Mouse (Mus musculus) heart, embryonic 15.5 days (tissue): Measurements from ENCODE around the gene Fcgr2b. TPM values are rescaled to one million over a fixed set of nuclear protein-coding genes. Genes with fewer than 3 reads are reported as not detected.
"Not testable (repeated sequence)": the region's sequence is repeated elsewhere in the genome, so short reads cannot be mapped to it uniquely, and the experiment has no call there.

Source experiments
- ATAC-seq: fragments of 200-750 bp; cut with Nextera tagmentation; replicated peaks from 2 replicates; pipeline ENCODE4 v1.8.0; 2017; ENCODE audit warnings: low read depth, moderate TSS enrichment; ENCODE audit not compliant: insufficient number of reproducible peaks, insufficient read depth, low FRiP score
- H3K27ac ChIP-seq: fragments of 300-500 bp; sonication (generic); 2 replicates; pipeline ENCODE4 v1.5.1; 2015; ENCODE audit warnings: mild to moderate bottlenecking, inconsistent platforms
- H3K27me3 ChIP-seq: fragments of 300-500 bp; sonication (generic); 2 replicates; pipeline ENCODE4 v1.6.1; 2015; ENCODE audit warnings: inconsistent platforms
- H3K36me3 ChIP-seq: fragments of 300-500 bp; sonication (generic); 2 replicates; pipeline ENCODE4 v1.6.1; 2015; ENCODE audit warnings: mild to moderate bottlenecking, inconsistent platforms
- H3K4me1 ChIP-seq: fragments of 300-500 bp; sonication (generic); replicated peaks from 2 replicates; pipeline ENCODE4 v1.6.1; 2015; ENCODE audit warnings: inconsistent platforms
- H3K4me2 ChIP-seq: fragments of 300-500 bp; sonication (generic); 2 replicates; pipeline ENCODE4 v1.6.1; 2015; ENCODE audit warnings: inconsistent platforms, mild to moderate bottlenecking, moderate library complexity
- H3K4me3 ChIP-seq: fragments of 300-500 bp; sonication (generic); 2 replicates; pipeline ENCODE4 v1.5.1; 2015; ENCODE audit warnings: mild to moderate bottlenecking, inconsistent platforms
- H3K9ac ChIP-seq: fragments of 300-500 bp; sonication (generic); 2 replicates; pipeline ENCODE4 v1.6.1; 2015; ENCODE audit warnings: mild to moderate bottlenecking, inconsistent platforms
- H3K9me3 ChIP-seq: fragments of 300-500 bp; sonication (generic); replicated peaks from 2 replicates; pipeline ENCODE4 v1.6.1; 2016; ENCODE audit warnings: inconsistent platforms
- WGBS: fragments of 180-500 bp; shearing (Covaris S2); methylation state at CpG from one replicate; pipeline ENCODE4 v1.1.7; 2015; ENCODE audit warnings: mixed read lengths; 5-methylcytosine and 5-hydroxymethylcytosine counted together
- polyA plus RNA-seq: library from polyadenylated mRNA; unstranded; fragments of >200 nt; fragmentation: Nextera tagmentation; extraction: Ambion mirVana; gene quantifications from 2 replicates; pipeline ENCODE4 v1.2.1, GENCODE M21; 2015

The Fcgr2b gene
- polyA plus RNA-seq, 1 experiment from 2014 or later: 1.2 TPM

DNA sequence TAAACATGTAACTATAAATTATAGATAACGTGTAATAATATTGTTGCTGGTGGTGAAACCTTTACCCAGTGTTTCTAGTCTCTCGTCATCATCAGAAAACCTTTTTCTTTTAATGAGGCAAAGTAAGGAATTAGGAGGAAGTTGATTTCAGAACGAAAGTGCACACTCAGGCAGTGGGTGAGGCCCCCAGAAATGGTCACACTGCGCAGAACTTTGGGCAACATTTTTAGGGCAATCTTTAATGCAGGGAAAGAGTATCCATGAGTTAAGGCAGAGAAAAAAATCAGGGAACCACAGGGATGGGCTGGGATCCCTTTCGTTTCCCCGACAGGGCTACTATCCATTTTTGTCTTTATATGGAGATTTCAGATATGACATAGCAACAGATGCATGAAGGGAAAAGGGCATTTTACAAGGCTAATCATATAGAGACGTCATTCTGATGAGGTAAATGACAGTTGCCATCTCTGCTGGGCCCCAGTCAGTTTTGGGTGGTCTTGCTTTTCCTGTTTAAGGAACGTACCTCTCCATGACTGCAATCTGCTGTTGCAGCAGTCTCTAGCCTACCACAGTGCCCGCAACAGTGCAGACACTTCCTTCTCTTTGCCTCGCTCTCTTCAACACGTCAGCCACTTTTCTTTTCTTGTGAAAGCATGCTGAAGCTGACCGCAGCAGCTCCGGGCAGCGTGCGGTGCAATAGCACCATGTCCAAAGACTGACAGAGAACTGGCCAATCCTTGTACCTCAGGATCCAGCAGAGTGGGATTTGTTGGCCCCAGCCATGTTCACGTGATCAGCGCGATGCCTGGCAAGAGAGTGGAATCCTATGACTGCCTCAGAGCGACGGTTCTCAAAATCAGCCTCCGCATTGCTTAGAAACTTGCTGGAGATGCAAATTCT is 21.7 kb upstream of the Fcgr2b start:
- ATAC-seq: peak; percentile 39; the same call in 1 of the 2 replicates
- 43% methylated on average over 21 of the region's 21 CpGs for WGBS
- H3K36me3 ChIP-seq: no peaks in the 10 kb centered on the region
- no peaks in the 10 kb centered on the region for H3K4me1 ChIP-seq
- H3K27me3 ChIP-seq: 0 out of 2 replicates have a peak, but pooled peaks cover 9% of the 10 kb centered on the region
- peak overlapping the region; percentile 55 for H3K4me2 ChIP-seq
- H3K27ac ChIP-seq: no peak overlapping the region
- H3K9me3 ChIP-seq: no peaks in the 10 kb centered on the region
- H3K4me3 ChIP-seq: peak overlapping the region; percentile 34
- peak overlapping the region; percentile 21; the same call in 1 of the 2 replicates for H3K9ac ChIP-seq

DNA sequence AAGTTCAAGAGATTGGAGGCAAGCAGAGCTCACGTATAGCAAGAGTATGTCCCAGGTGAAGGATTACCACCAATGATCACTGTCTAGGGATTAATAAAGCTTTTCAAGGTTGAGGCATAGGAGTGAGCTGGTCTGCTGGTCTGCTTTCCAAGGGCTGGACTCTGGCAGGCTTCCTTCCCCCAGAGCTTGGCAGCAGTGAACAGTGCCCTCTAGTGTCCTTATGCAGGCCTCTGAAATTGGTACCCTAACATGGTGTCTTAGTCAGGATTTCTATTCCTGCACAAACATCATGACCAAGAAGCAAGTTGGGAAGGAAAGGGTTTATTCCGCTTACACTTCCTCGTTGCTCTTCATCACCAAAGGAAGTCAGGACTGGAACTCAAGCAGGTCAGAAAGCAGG is 20.4 kb upstream of the Fcgr2b start:
- Histone ChIP-seq H3K27ac (no peak overlapping the region), H3K4me2 (no peak overlapping the region), H3K9ac (no peak overlapping the region), H3K9me3 (no peaks in the 10 kb centered on the region), H3K4me1 (no peaks in the 10 kb centered on the region), H3K27me3 (0 out of 2 replicates have a peak, but pooled peaks cover 9% of the 10 kb centered on the region), H3K4me3 (no peak overlapping the region), H3K36me3 (no peaks in the 10 kb centered on the region)
- 38% methylated on average over 3 of the region's 3 CpGs for WGBS
- 0 out of 2 replicates have a peak, but pooled peaks have one; percentile 74 for ATAC-seq

DNA sequence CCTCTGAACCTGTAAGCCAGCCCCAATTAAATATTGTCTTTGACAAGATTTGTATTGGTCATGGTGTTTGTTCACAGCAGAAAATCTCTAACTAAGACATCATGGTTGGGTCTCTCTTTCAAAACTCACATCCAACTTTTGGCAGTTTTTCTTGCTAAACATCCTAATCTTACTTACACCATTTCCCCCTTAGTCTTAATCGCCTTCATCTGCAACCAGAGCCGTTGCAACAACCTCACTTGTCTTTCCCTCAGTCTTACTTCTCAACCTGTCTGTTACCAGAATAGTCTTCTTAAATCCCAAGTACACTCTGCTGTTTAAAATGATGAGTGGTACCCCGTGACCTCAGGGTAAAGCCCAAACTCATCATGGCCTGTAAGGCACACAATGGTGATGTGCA is 19.7 kb upstream of the Fcgr2b start:
- H3K4me3 ChIP-seq: no peak overlapping the region
- H3K27ac ChIP-seq: no peak overlapping the region
- H3K4me1 ChIP-seq: no peaks in the 10 kb centered on the region
- no peak for ATAC-seq
- 0 out of 2 replicates have a peak, but pooled peaks cover 9% of the 10 kb centered on the region for H3K27me3 ChIP-seq
- WGBS: 66% methylated on average over 3 of the region's 3 CpGs
- H3K9ac ChIP-seq: no peak overlapping the region
- no peak overlapping the region for H3K4me2 ChIP-seq
- H3K36me3 ChIP-seq: no peaks in the 10 kb centered on the region
- no peaks in the 10 kb centered on the region for H3K9me3 ChIP-seq

DNA sequence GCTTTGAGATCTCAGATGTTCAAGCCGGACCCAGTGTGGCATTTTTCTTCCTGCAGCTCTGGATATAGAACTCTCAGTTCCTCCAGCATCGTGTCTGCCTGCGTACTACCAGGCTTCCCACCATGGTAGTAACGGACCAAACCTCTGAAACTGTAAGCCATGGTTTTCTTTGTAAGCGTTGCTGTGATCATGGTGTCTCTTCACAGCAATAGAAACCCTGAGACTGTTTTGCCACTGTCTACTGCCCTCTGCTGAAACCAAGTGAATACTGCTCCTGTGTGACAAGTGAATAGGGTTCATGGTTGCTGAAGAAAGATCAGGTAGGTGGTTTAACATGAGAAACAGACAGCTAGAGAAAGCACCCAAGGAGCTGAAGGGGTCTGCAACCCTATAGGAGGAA is 16.2 kb upstream of the Fcgr2b start:
- Histone ChIP-seq H3K27ac (no peak overlapping the region), H3K4me2 (no peak overlapping the region), H3K27me3 (0 out of 2 replicates have a peak, but pooled peaks cover 6% of the 10 kb centered on the region), H3K4me3 (no peak overlapping the region), H3K36me3 (no peaks in the 10 kb centered on the region), H3K9ac (no peak overlapping the region), H3K9me3 (no peaks in the 10 kb centered on the region), H3K4me1 (no peaks in the 10 kb centered on the region)
- WGBS: 52% methylated on average over 5 of the region's 5 CpGs
- no peak for ATAC-seq

DNA sequence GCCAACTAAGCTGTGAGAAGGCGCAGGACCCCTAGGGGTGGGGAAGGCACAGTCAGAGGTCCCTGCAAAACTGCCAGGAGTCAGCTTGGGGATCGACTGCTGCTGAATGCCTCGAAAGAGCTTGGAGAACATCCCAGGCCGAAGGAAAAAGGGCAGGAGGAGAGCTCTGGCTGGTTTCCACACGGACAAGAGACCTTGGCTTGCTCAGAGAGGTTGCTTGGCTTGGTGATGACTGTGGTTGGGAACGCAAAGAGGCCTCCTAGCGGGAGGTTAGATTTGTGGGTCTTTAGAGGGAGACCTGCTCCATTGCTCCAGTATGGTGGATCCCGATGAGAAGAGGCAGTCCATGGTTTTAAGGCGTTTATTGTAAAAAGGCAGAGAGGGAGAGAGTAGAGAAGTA is 13.3 kb upstream of the Fcgr2b start:
- no peaks in the 10 kb centered on the region for H3K4me1 ChIP-seq
- H3K36me3 ChIP-seq: no peaks in the 10 kb centered on the region
- H3K27me3 ChIP-seq: 0 out of 2 replicates have a peak, but pooled peaks cover 3% of the 10 kb centered on the region
- no peaks in the 10 kb centered on the region for H3K9me3 ChIP-seq
- H3K9ac ChIP-seq: no peak overlapping the region
- H3K4me2 ChIP-seq: no peak overlapping the region
- no peak overlapping the region for H3K4me3 ChIP-seq
- H3K27ac ChIP-seq: no peak overlapping the region
- WGBS: 74% methylated on average over 9 of the region's 9 CpGs
- no peak for ATAC-seq

DNA sequence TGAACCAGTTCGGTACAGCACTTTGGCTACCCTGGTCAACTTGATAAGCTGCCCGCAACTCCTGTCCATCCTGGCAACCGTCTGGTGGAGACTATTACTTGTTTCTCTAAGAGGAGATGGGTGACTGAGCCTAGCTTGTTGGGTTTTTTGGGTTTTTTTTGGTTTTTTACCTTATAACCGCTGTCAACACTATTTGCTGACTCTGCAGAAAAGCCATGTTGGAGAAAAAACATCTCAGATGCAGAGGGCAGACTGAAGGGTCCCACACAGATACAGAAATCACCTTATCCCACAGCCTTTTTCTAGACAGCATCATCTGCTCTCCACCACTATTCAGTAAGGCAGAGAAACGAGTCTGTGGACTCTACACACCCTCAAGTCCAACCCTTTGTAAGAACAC is 9.5 kb upstream of the Fcgr2b start:
- Histone ChIP-seq H3K27ac (no peak overlapping the region), H3K27me3 (no peaks in the 10 kb centered on the region), H3K9ac (no peak overlapping the region), H3K9me3 (no peaks in the 10 kb centered on the region), H3K4me3 (no peak overlapping the region), H3K4me2 (no peak overlapping the region), H3K4me1 (no peaks in the 10 kb centered on the region), H3K36me3 (no peaks in the 10 kb centered on the region)
- no peak for ATAC-seq
- WGBS: 74% methylated on average over 5 of the region's 5 CpGs

DNA sequence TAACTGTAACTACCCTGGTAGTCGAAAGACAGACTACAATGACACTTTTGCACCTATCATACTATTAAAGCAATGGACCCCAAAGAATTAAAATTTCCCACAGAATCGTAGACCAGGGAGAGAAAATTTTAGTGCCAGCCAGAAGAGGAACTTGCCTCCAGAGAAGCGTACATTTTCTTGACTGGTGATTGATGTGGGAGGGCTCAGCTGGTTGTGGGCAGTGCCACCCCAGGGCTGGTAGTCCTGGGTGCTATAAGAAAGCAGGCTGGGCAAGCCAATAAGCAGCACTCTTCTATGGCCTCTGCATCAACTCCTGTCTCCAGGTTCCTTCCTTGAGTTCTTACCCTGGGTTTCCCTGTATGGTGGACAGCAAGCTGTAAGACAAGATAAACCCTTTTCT is 8.7 kb upstream of the Fcgr2b start:
- Histone ChIP-seq H3K4me2 (no peak overlapping the region), H3K4me1 (no peaks in the 10 kb centered on the region), H3K9me3 (no peaks in the 10 kb centered on the region), H3K9ac (no peak overlapping the region), H3K36me3 (no peaks in the 10 kb centered on the region), H3K27me3 (no peaks in the 10 kb centered on the region), H3K27ac (no peak overlapping the region), H3K4me3 (no peak overlapping the region)
- no peak for ATAC-seq
- WGBS: 78% methylated on average over 3 of the region's 3 CpGs

DNA sequence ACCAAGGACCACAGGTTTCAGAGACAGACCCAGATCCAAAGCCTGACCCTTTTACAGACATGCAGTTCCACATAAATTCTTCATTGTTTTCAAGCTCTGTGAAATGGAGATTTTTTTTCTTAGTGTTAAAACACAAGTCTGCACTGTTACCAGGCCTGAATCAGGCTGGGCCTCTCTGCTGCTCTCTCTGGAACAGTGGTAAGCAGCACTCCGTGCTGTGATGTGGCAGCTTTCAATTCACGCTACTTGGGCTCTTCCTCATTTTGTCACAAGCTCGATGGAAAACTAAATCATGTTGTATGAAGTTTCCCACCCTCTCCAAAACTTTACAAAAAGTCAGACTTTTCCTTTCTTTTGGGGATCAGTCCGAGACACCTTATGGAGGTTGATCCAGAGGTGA is 6.7 kb upstream of the Fcgr2b start:
- WGBS: 75% methylated on average over 4 of the region's 4 CpGs

DNA sequence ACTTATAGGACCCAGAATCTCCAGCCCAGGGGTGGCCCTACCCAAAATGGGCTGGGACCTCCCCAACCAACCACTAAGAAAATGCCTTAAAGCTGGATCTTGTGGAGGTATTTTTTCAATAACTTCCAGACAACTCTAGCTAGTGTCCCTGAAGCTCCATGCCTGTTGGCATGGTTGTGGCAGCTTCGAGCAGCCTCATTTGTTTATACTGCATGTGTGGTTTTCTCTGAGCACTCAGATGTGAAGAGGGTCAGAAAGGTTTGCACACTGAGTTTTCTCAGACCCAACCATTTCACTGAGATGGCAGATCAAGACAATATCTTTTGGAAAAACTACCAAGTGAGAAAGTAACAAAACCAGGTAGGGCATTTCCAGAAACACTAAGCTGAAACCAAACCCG is 6.0 kb upstream of the Fcgr2b start:
- no peak overlapping the region for H3K9ac ChIP-seq
- no peaks in the 10 kb centered on the region for H3K4me1 ChIP-seq
- no peak overlapping the region for H3K4me2 ChIP-seq
- no peak overlapping the region for H3K4me3 ChIP-seq
- ATAC-seq: no peak
- H3K27me3 ChIP-seq: no peaks in the 10 kb centered on the region
- no peaks in the 10 kb centered on the region for H3K36me3 ChIP-seq
- WGBS: 79% methylated on average over 2 of the region's 2 CpGs
- no peaks in the 10 kb centered on the region for H3K9me3 ChIP-seq
- no peak overlapping the region for H3K27ac ChIP-seq

More for the DNA sequence above, 6.7 kb upstream of the Fcgr2b start:
- ATAC-seq: no peak
- no peak overlapping the region for H3K4me2 ChIP-seq
- H3K4me3 ChIP-seq: no peak overlapping the region
- H3K27ac ChIP-seq: no peak overlapping the region
- H3K9me3 ChIP-seq: no peaks in the 10 kb centered on the region
- H3K4me1 ChIP-seq: no peaks in the 10 kb centered on the region
- H3K36me3 ChIP-seq: no peaks in the 10 kb centered on the region
- H3K27me3 ChIP-seq: no peaks in the 10 kb centered on the region
- H3K9ac ChIP-seq: no peak overlapping the region

DNA sequence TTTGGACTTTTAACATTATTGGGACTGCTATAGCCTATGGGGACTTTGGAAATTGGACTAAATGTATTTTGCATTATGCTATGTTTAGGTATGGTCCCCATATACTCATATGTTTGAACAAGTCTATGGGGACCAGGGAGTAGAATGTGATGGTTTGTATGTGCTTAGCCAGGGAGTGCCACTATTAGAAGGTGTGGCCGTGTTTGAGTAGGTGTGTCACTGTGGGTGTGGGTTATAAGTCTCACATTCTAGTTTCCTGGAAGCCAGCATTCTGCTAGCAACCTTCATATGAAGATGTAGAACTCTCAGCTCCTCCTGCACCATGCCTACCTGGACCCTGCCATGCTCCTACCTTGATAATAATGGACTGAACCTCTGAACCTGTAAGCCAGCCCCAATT is 5.3 kb upstream of the Fcgr2b start:
- ATAC-seq, H3K4me1 ChIP-seq, H3K4me2 ChIP-seq, H3K27ac ChIP-seq, H3K4me3 ChIP-seq, H3K36me3 ChIP-seq, H3K9ac ChIP-seq, H3K27me3 ChIP-seq, H3K9me3 ChIP-seq: not testable (repeated sequence)
- 72% methylated on average over 1 of the region's 1 CpGs for WGBS

DNA sequence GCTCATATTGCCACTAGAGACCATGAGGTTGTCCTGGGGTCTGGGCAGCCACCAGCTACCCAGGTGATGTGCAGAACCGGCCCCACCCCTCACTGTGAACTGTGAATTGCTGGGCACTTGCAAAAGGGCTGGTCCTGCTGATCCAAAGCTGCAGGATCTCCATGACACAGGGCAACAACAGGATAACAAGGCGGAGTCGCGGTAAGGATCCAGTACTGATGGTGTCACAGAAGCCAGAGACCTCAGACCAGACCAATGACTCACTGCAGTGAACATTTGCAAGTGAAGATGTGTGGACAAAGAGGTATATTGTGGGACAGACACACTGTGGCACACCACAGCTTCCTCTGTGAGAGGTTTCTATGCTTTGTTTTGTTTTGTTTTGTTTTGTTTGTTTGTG is 2.3 kb upstream of the Fcgr2b start:
- Histone ChIP-seq H3K4me1 (no peaks in the 10 kb centered on the region), H3K36me3 (no peaks in the 10 kb centered on the region), H3K4me2 (no peak overlapping the region), H3K4me3 (no peak overlapping the region), H3K9ac (no peak overlapping the region), H3K27me3 (no peaks in the 10 kb centered on the region), H3K27ac (no peak overlapping the region), H3K9me3 (no peaks in the 10 kb centered on the region)
- 70% methylated on average over 4 of the region's 4 CpGs for WGBS
- no peak for ATAC-seq

DNA sequence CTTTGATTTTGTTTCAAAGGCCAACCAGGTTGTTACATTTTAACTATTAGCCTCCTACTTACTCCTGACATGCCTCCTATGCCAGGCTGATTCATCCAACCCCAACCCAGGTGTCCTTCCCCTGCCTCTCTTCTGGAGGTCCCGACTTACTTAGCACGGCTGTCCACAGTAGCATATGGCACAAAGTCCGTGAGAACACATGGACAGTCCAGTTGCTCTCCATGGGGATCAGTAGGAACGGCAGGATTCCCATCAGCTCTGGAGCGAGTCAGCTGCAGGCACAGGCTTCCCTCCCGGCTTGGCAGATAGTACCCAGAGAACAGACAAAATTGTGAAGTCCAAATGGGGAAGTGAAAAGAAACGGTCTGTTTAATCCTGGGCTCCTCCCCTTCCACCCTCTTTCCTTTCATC is 591 bp downstream of the Fcgr2b start:
- H3K4me3 ChIP-seq: no peak overlapping the region
- WGBS: 56% methylated on average over 7 of the region's 7 CpGs
- ATAC-seq: no peak
- H3K36me3 ChIP-seq: no peaks in the 10 kb centered on the region
- H3K27me3 ChIP-seq: no peaks in the 10 kb centered on the region
- H3K9me3 ChIP-seq: no peaks in the 10 kb centered on the region
- H3K9ac ChIP-seq: no peak overlapping the region
- no peaks in the 10 kb centered on the region for H3K4me1 ChIP-seq
- H3K27ac ChIP-seq: no peak overlapping the region
- H3K4me2 ChIP-seq: no peak overlapping the region
